Mouse (Mus musculus) small intestine, adult 2 months (tissue): ENCODE measurements at regions not wholly inside any gene's neighbourhood (a gene's known extent, or its start where the extent isn't known, plus 50 kb on each side); places are given as distances from the start of the nearest gene placed in this dataset.
"Not testable (repeated sequence)": the region's sequence is repeated elsewhere in the genome, so short reads cannot be mapped to it uniquely, and the experiment has no call there.

ENCODE experiments used
- H3K27ac ChIP-seq: fragments of 200-500 bp; 2 replicates; pipeline ENCODE4 v1.5.1; 2012; ENCODE audit warnings: low read depth, low read length, control low read depth, inconsistent platforms; ENCODE audit not compliant: insufficient read depth
- H3K27me3 ChIP-seq: fragments of 200-500 bp; 2 replicates; pipeline ENCODE4 v1.6.1; 2012; ENCODE audit warnings: mild to moderate bottlenecking, moderate library complexity, low read length, inconsistent platforms; ENCODE audit not compliant: control insufficient read depth, insufficient read depth
- H3K36me3 ChIP-seq: fragments of 200-500 bp; 2 replicates; pipeline ENCODE4 v1.6.1; 2012; ENCODE audit warnings: mild to moderate bottlenecking, low read length, control low read depth, inconsistent platforms; ENCODE audit not compliant: control insufficient read depth, insufficient read depth
- H3K4me1 ChIP-seq: fragments of 200-500 bp; 2 replicates; pipeline ENCODE4 v1.6.1; 2012; ENCODE audit warnings: low read length, inconsistent platforms, mixed read lengths; ENCODE audit not compliant: control insufficient read depth, insufficient read depth, insufficient read length
- H3K4me3 ChIP-seq: fragments of 200-500 bp; 2 replicates; pipeline ENCODE4 v1.5.1; 2012; ENCODE audit warnings: low read depth, mild to moderate bottlenecking, control low read depth, inconsistent platforms, low read length, moderate library complexity
- CTCF ChIP-seq: fragments of 200-500 bp; IDR thresholded peaks from 2 replicates; pipeline ENCODE4 v1.5.1; 2012; ENCODE audit warnings: low read depth, mild to moderate bottlenecking, control low read depth, inconsistent platforms, low read length, moderate library complexity, mixed read lengths; ENCODE audit not compliant: insufficient replicate concordance, insufficient read length; ENCODE audit errors: extremely low read depth
- POLR2A ChIP-seq: fragments of 200-500 bp; IDR thresholded peaks from 2 replicates; pipeline ENCODE4 v1.6.1; 2012; ENCODE audit warnings: low read depth, mild to moderate bottlenecking, control low read depth, inconsistent platforms, low read length, moderate library complexity
- WGBS: fragments of 180-500 bp; shearing (Covaris S2); methylation state at CpG from one replicate; pipeline ENCODE4 v1.1.7; 2018; 5-methylcytosine and 5-hydroxymethylcytosine counted together

- H3K4me1 ChIP-seq, H3K27me3 ChIP-seq, H3K27ac ChIP-seq, H3K36me3 ChIP-seq, H3K4me3 ChIP-seq: not testable (repeated sequence)
- WGBS = 84% methylated on average over 4 of the region's 4 CpGs
Observed at GRCm38 (mm10) chr6:48341367-48341766, 54.0 kb upstream of the Krba1 start.

- not testable (repeated sequence) for H3K27ac ChIP-seq, H3K4me1 ChIP-seq, H3K27me3 ChIP-seq, H3K4me3 ChIP-seq, H3K36me3 ChIP-seq
- 75% methylated on average over 3 of the region's 3 CpGs for WGBS
Observed at GRCm38 (mm10) chr6:48336964-48337363, 58.4 kb upstream of the Krba1 start.

GRCm38 (mm10) chr6:48288011-48288410 lies 107.4 kb upstream of the Krba1 start:
- 71% methylated on average over 1 of the region's 1 CpGs for WGBS
- Histone ChIP-seq H3K4me3 (no peak overlapping the region), H3K27me3 (no peaks in the 10 kb centered on the region), H3K4me1 (no peaks in the 10 kb centered on the region), H3K36me3 (no peaks in the 10 kb centered on the region), H3K27ac (no peak overlapping the region)
- TF ChIP-seq POLR2A (no peak), CTCF (no peak)

GRCm38 (mm10) chr6:48279646-48280045 lies 115.7 kb upstream of the Krba1 start:
- not testable (repeated sequence) for H3K36me3 ChIP-seq, H3K4me3 ChIP-seq, H3K27ac ChIP-seq, H3K4me1 ChIP-seq, H3K27me3 ChIP-seq
- WGBS = 43% methylated on average over 1 of the region's 1 CpGs

- H3K4me3 ChIP-seq, H3K27ac ChIP-seq, H3K27me3 ChIP-seq, H3K36me3 ChIP-seq, H3K4me1 ChIP-seq: not testable (repeated sequence)
Observed at GRCm38 (mm10) chr6:48261563-48261962, 133.8 kb upstream of the Krba1 start.

GRCm38 (mm10) chr6:48252989-48253388 lies 142.4 kb upstream of the Krba1 start:
- not testable (repeated sequence) for H3K36me3 ChIP-seq, H3K27me3 ChIP-seq, H3K4me1 ChIP-seq, H3K4me3 ChIP-seq, H3K27ac ChIP-seq

GRCm38 (mm10) chr6:48251954-48252353 lies 143.4 kb upstream of the Krba1 start:
- 73% methylated on average over 1 of the region's 1 CpGs for WGBS
- TF ChIP-seq POLR2A (no peak), CTCF (no peak)
- Histone ChIP-seq H3K4me1 (no peaks in the 10 kb centered on the region), H3K36me3 (no peaks in the 10 kb centered on the region), H3K4me3 (no peak overlapping the region), H3K27me3 (no peaks in the 10 kb centered on the region), H3K27ac (no peak overlapping the region)

GRCm38 (mm10) chr6:48244191-48244590 lies 151.2 kb upstream of the Krba1 start:
- H3K27ac ChIP-seq, H3K36me3 ChIP-seq, H3K27me3 ChIP-seq, H3K4me1 ChIP-seq, H3K4me3 ChIP-seq: not testable (repeated sequence)

GRCm38 (mm10) chr6:48227431-48227830 lies 141.0 kb upstream of the Zfp746 start:
- no peak for TF ChIP-seq CTCF
- TF ChIP-seq POLR2A = no peak
- 18% methylated on average over 9 of the region's 9 CpGs for WGBS
- Histone ChIP-seq H3K4me1 (peaks cover 3% of the 10 kb centered on the region; the same call in 1 of the 2 replicates), H3K4me3 (no peak overlapping the region), H3K27ac (no peak overlapping the region), H3K27me3 (no peaks in the 10 kb centered on the region), H3K36me3 (no peaks in the 10 kb centered on the region)
